Mouse (Mus musculus) heart, postnatal 4 days (tissue): ENCODE measurements around the gene Gm45234. TPM values are rescaled to one million over a fixed set of nuclear protein-coding genes. Genes with fewer than 3 reads are reported as not detected.
"Not testable (repeated sequence)": the region's sequence is repeated elsewhere in the genome, so short reads cannot be mapped to it uniquely, and the experiment has no call there.

ENCODE experiments used
- DNase-seq: peaks from one replicate; pipeline ENCODE4 v3.0.0; 2021
- total RNA-seq, 2 experiments: library from RNA; stranded (reverse); gene quantifications; 2 replicates each; pipeline ENCODE4 v1.2.3; 2021

Gm45234 gene
- total RNA-seq = 1 to 10 TPM in 1 of 2 experiments, not detected in 1; 2.1 TPM

DNA sequence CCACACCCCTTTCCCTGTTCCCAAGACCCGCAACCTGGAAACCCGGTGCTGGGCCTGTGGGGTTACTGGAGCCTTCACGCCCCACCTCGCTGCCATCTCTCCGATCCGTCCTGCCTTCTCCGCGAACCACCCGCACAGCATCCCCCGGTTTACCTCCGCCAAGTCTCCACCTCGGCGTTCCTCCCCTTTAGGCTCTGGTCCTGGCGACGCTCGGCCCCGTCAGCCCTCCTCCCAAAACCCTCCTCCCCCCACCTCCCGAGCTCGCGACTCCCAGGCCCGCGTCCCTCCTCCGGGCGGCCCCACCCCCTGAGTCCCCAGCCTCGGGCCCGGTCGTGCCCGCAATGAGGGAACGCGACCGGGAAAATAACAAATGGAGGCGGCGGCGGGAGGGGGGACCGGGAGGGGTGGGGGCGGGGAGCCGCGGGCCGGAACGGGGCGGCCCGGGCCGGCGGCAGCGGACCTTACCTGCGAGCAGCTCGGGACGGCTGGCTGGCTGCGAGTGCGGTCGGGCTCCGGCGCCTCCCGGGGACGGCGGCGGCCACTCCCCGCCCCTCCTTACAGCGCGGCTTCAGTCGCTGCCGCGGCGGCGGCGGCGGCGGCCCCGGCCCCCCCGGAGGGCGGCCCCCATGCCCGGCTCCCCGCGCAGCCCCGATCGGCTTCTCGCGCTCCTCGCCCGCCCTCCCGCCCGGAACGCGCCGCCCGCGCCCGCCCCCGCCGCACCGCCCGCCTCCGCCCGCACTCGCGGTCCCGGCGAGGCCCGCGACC lies at the start of gene Gm45234, which contains the start of gene Atn1:
Gene Gm45234, minus strand, starts transcription at position 191 of the 765 bp plus-strand sequence.
Gene Atn1, minus strand, starts transcription at position 694 of the 765 bp plus-strand sequence.
- DNase-seq = peak; percentile 79

DNA sequence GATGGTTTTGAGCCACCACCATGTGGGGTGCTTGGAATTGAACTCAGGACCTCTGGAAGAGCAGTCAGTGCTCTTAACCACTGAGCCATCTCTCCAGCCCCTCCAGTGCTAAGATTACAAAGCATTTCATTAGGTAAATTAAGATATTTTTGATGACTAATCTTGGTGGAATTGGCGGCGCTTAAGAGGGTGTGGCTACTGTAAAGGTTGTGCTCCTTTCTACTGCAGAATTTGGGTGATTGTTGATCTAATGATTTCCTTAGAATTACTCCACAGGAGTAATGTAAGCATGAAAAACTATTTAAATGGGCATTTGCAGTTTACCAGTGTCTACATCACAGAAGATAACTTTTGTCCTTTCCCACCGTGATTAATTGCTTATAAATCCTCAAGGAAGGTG lies 48.5 kb upstream of the Gm45234 start:
- DNase-seq = no peak

GRCm38 (mm10) chr6:124803691-124804090 lies 47.9 kb upstream of the Gm45234 start:
- not testable (repeated sequence) for DNase-seq

DNA sequence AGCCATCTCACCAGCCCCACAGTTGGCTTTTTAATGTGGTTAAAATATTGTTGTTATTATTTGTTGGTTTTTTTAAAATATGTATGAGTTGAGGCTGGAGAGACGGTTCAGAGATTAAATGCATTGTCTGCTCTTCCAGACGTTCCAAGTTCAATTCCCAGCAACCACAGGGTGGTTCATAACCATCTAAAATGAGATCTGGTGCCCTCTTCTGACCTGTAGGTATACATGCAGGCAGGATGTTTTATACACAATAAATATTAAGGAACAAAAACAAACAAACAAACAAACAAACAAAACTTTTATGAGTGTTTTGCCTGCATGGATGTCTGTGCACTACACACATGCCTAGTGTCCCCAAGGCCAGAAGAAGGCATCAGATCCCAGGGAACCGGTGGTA lies 47.2 kb upstream of the Gm45234 start:
- no peak for DNase-seq

DNA sequence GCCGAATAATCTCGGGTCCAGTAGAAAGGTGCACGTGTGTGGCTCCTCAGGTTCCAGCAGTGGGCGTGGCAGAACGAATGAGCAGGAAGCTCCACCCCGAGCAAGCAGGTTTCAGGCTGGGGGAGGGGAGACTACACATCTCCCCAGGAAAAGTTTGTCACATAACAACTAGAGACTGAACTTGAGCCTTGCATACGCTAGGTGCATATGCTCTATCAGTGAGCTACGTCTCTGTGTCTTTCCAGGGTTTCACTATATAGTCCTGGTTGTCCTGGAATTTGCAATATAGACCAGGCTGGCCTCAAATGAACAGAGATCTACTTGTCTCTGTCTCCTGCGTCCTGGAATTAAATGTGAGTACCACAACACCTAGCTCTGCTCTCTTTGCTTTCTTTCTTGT lies 46.6 kb upstream of the Gm45234 start:
- DNase-seq = not testable (repeated sequence)

DNA sequence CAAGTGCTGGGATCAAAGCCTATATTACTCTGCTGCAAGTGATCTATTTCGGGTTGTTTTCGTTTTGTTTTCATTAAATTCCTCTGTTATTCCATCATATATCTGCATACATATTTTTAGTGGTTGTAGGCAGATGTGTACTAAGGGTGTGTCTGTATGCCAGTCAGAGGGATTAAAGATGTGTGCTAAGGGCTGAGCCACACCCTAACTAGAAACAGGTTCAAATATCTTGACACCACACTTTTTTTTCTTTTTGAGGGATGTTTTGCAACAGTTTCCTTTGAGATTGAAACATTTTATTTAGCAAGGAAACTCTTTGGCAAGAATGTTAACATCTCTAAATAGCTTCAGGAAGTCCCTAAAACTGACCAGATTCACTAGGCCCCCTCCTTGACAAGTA lies 40.4 kb upstream of the Gm45234 start:
- no peak for DNase-seq

DNA sequence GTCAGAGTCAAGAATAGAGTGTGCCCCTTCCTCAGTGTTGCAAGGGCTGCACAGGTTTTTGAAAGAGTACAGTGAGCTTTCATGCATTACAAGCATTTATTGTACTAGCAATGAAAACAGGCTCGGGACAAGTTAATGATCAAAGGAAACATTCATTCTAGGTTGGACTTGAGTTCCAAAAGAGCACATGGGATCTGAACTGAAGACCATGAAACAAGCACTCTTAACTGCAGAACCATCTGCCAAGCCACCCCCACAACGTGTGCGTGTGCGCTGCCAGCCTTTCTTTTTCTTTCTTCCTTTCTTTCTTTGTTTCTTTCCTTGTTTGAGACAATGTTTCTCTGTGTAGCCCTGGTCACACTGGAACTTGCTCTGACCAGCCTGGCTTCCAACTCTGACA lies 40.0 kb upstream of the Gm45234 start:
- no peak for DNase-seq

- no peak for DNase-seq
These were observed 36.1 kb upstream of the Gm45234 start for GRCm38 (mm10) chr6:124791911-124792310.

GRCm38 (mm10) chr6:124790121-124790520 lies 34.3 kb upstream of the Gm45234 start:
- DNase-seq = no peak

DNA sequence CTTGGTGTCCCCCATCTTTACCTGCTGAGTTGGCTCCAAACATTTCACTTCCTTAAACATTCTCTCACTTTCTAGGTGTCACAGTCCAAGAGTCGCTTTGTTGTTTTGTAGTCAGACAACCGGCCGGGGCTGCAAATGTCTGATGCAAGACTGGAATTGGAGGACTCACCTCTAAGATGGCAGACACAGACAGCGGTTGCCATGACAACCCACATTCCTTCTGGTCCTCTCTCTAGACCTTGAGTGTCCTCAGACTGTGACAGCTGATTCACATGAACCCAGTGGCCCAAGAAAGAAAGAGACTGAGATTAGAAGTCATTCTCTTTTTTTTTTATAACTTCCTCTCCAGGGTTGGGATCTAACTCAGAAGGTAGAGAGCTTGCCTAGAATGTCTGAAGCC lies 33.7 kb upstream of the Gm45234 start:
- DNase-seq = no peak

DNA sequence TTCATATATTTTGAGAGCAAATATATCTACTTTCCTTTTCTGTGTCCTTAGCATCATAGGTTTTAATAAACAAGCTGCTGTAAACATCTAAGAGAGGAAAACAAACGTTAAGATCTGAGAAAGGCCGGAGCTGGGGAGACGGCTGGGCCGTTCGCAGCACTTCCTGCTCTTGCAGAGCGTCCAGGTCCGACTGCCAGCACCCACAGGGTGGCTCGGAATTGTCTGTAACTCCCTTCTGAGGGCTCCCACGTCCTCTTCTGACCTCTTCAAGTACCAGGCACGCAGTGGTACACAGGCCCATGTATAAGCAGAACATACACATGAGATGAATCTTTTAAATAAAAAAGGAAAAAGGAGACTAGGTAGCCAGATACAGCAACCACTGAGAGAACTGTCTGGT lies 31.9 kb upstream of the Gm45234 start:
- DNase-seq = no peak

- no peak for DNase-seq
These were observed 31.1 kb upstream of the Gm45234 start for GRCm38 (mm10) chr6:124786756-124787420.

DNA sequence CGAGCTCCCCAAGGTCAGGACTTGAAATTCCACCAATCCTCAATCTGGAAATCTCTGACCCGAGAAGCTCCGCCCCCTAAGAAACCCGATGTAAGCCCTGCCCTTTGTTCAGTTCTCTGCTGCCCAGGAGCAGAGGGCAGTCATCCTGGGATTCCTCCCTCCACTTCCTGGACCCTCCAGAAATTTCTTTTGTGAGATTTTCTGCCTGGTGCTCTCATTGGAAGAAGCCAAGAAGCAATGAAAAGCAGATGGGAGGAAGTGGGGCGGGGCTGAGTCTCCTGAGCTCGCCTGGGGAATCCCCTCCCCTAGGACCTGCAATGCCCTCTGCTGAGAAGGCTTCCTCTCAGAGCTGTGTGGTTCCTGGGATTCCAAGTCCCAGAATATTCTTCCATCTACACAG lies 26.6 kb upstream of the Gm45234 start:
- no peak for DNase-seq

- DNase-seq = no peak
These were observed 25.1 kb upstream of the Gm45234 start for GRCm38 (mm10) chr6:124780917-124781316.

DNA sequence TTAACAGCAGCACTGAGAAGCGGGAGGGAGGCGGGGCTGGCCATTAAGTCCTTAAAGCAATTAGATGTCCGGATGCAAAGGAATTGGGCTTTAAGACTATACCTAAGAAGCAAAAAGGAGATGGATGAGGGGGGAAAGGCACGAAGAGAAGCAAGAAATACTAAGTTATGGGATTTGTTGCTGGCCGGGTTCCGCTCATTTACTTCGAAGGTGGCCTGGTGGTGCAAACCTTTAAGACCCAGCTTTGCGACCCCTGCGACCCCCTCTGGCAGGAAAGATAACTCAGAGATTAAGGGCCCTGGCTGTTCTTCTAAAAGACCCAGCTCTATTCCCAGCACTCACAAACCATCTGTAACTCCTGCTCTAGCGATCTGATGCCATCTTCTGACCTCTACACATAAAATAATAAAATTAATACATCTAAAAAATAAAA lies 24.2 kb upstream of the Gm45234 start:
- no peak for DNase-seq

- DNase-seq = peak; percentile 51
These were observed 23.6 kb upstream of the Gm45234 start, which contains the start of gene Lrrc23 for GRCm38 (mm10) chr6:124779222-124779983. Gene Lrrc23, minus strand, starts transcription at chr6:124779727.

GRCm38 (mm10) chr6:124770511-124770910 lies 14.7 kb upstream of the Gm45234 start:
- DNase-seq = no peak

GRCm38 (mm10) chr6:124770013-124770412 lies 14.2 kb upstream of the Gm45234 start:
- no peak for DNase-seq

- DNase-seq = peak; percentile 61
These were observed 13.4 kb upstream of the Gm45234 start, which contains the start of gene Eno2 for GRCm38 (mm10) chr6:124769101-124769765. Gene Eno2, minus strand, starts transcription at chr6:124769673.

GRCm38 (mm10) chr6:124768704-124769044 lies 12.9 kb upstream of the Gm45234 start:
- no peak for DNase-seq

GRCm38 (mm10) chr6:124767920-124768703 lies 12.3 kb upstream of the Gm45234 start:
- no peak for DNase-seq

- DNase-seq = no peak
These were observed 11.7 kb upstream of the Gm45234 start for GRCm38 (mm10) chr6:124767536-124767919.
